Mouse (Mus musculus) activated CD4-positive, CD25-positive, alpha-beta regulatory T cell, adult 9 weeks (primary cell): ENCODE data around the gene Olfr961. TPM values are rescaled to one million over a fixed set of nuclear protein-coding genes. Genes with fewer than 3 reads are reported as not detected.

Experiments used
- polyA plus RNA-seq: library from polyadenylated mRNA; unstranded; fragments of 100-300 nt; shearing (Covaris generic); gene quantifications from one replicate; pipeline ENCODE4 v1.2.1, GENCODE M21; 2017

Gene Olfr961
- not detected for polyA plus RNA-seq

GRCm38 (mm10) chr9:39644785-39645184 lies at the start of gene Olfr961:
Gene Olfr961 (plus strand): TSS chr9:39645085.

GRCm38 (mm10) chr9:39603999-39604453 lies 40.9 kb upstream of the Olfr961 start, which contains the start of gene AW551984:
Gene AW551984 (minus strand): TSS chr9:39604403.

GRCm38 (mm10) chr9:39610355-39610754 lies 34.5 kb upstream of the Olfr961 start, which contains the start of gene Olfr148:
Gene Olfr148 (plus strand): TSS chr9:39610655.

GRCm38 (mm10) chr9:39621073-39621472 lies 23.8 kb upstream of the Olfr961 start, which contains the start of gene Olfr960:
Gene Olfr960 (plus strand): TSS chr9:39621373.

GRCm38 (mm10) chr9:39666905-39667304 lies 22.0 kb downstream of the Olfr961 start, which contains the start of gene Olfr963:
Gene Olfr963 (plus strand): TSS chr9:39667205.

Other genes starting within 250 kb of the Olfr961 start
- gene Olfr952, start 217.9 kb upstream of the Olfr961 start, polyA plus RNA-seq: not detected
- gene Olfr954, start 188.4 kb upstream of the Olfr961 start, polyA plus RNA-seq: not detected
- not detected for gene Olfr955, start 173.1 kb upstream of the Olfr961 start, polyA plus RNA-seq
- gene Olfr44, start 151.1 kb upstream of the Olfr961 start, polyA plus RNA-seq: not detected
- gene Olfr957, start 129.3 kb upstream of the Olfr961 start, polyA plus RNA-seq: not detected
- not detected for gene Olfr958, start 91.0 kb upstream of the Olfr961 start, polyA plus RNA-seq
- gene Olfr959, start 69.5 kb upstream of the Olfr961 start, polyA plus RNA-seq: not detected
- not detected for gene AW551984, start 40.7 kb upstream of the Olfr961 start, polyA plus RNA-seq
- gene Olfr148, start 34.4 kb upstream of the Olfr961 start, polyA plus RNA-seq: not detected
- not detected for gene Olfr960, start 23.7 kb upstream of the Olfr961 start, polyA plus RNA-seq
- not detected for gene Olfr963, start 22.1 kb downstream of the Olfr961 start, polyA plus RNA-seq
- not detected for gene Olfr149, start 62.0 kb downstream of the Olfr961 start, polyA plus RNA-seq
- not detected for gene Olfr965, start 66.3 kb downstream of the Olfr961 start, polyA plus RNA-seq
- gene Olfr150, start 85.9 kb downstream of the Olfr961 start, polyA plus RNA-seq: not detected
- not detected for gene Olfr967, start 101.2 kb downstream of the Olfr961 start, polyA plus RNA-seq
- not detected for gene Olfr968, start 138.2 kb downstream of the Olfr961 start, polyA plus RNA-seq
- gene Olfr969, start 145.9 kb downstream of the Olfr961 start, polyA plus RNA-seq: not detected
- gene Olfr970, start 163.8 kb downstream of the Olfr961 start, polyA plus RNA-seq: not detected
- not detected for gene Olfr971, start 191.8 kb downstream of the Olfr961 start, polyA plus RNA-seq
- not detected for gene Olfr972, start 221.3 kb downstream of the Olfr961 start, polyA plus RNA-seq